Mouse (Mus musculus) embryonic fibroblast, embryonic 13.5 days (primary cell): Measurements from ENCODE around the gene Ppp1ca.

ENCODE experiments used
- CTCF ChIP-seq: IDR thresholded peaks from 2 replicates; pipeline ENCODE4 v1.5.1; 2011; ENCODE audit warnings: mild to moderate bottlenecking, control low read depth, low read length, moderate library complexity, borderline replicate concordance; ENCODE audit not compliant: insufficient read depth
- POLR2A ChIP-seq: IDR thresholded peaks from 2 replicates; pipeline ENCODE4 v1.6.1; 2011; ENCODE audit warnings: low read depth, mild to moderate bottlenecking, control low read depth, low read length, moderate library complexity

DNA sequence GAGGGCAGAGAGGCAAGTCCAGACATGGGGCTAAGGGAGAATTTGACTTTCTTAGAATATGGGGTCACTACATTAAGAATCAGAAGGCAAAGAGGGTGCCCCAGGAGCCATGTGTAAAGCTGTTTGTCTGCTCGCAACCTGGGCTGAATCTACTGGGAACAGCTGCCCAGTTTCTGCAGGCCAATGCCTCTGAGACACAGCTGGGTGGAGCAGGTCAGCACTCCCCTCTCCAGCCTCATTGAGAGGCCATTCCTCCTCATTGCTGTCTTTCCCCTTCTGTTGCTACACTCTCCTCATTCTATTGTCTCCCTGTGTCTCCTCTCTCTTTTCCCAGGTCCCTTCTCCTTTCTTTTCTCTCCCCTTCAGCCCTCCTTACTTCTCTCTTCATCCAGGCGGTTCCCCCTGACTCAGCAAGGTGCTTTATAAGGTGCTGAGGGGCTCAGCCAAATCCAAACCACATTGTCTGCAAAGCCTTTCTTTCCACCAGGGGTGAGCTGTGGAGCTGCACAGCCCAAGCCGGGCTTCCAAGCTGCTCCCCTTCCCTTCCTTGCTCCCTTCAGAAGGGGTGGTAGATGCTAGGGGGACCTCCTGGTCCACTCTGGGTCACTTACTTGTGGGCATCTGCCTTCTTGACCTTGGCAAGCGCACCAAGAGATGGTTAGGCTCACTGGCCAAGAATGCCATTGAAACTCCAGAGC lies 20.2 kb downstream of the Ppp1ca start:
- no peak for TF ChIP-seq CTCF
- TF ChIP-seq POLR2A = no peak
